Mouse (Mus musculus) cerebellum, adult 2 months (tissue): ENCODE measurements around the gene 1110008L16Rik. TPM values are rescaled to one million over a fixed set of nuclear protein-coding genes. Genes with fewer than 3 reads are reported as not detected.

Source experiments
- DNase-seq, 2 experiments: peaks; one replicate each; pipeline ENCODE4 v3.0.0; 2021
- H3K27ac ChIP-seq: fragments of 200-500 bp; 2 replicates; pipeline ENCODE4 v1.5.1; 2012; ENCODE audit warnings: low read length, control low read depth, inconsistent platforms; ENCODE audit not compliant: insufficient read depth
- H3K27me3 ChIP-seq: fragments of 200-500 bp; 2 replicates; pipeline ENCODE4 v1.6.1; 2012; ENCODE audit warnings: inconsistent platforms, mild to moderate bottlenecking, low read length, moderate library complexity; ENCODE audit not compliant: control insufficient read depth, insufficient read depth
- H3K4me1 ChIP-seq: fragments of 200-500 bp; 2 replicates; pipeline ENCODE4 v1.6.1; 2011; ENCODE audit warnings: low read length; ENCODE audit not compliant: control insufficient read depth, insufficient read depth
- H3K4me3 ChIP-seq: fragments of 200-500 bp; replicated peaks from 2 replicates; pipeline ENCODE3; 2011; ENCODE audit warnings: mild to moderate bottlenecking, low read depth, low read length, control low read depth; ENCODE audit not compliant: insufficient read depth
- CTCF ChIP-seq: fragments of 200-500 bp; IDR thresholded peaks from 2 replicates; pipeline ENCODE4 v1.5.1; 2011; ENCODE audit warnings: low read depth, mild to moderate bottlenecking, control low read depth, low read length, moderate library complexity, borderline replicate concordance; ENCODE audit not compliant: insufficient read depth
- POLR2A ChIP-seq: fragments of 200-500 bp; IDR thresholded peaks from 2 replicates; pipeline ENCODE4 v1.6.1; 2011; ENCODE audit warnings: low read length, control low read depth, borderline replicate concordance; ENCODE audit not compliant: insufficient read depth
- WGBS: fragments of 180-500 bp; shearing (Covaris S2); methylation state at CpG from one replicate; pipeline ENCODE4 v1.1.7; 2018; 5-methylcytosine and 5-hydroxymethylcytosine counted together
- polyA plus RNA-seq: library from polyadenylated mRNA; depleted of rRNA; stranded (reverse); fragments of >200 nt; gene quantifications from 2 replicates; pipeline ENCODE4 v1.2.3, GENCODE M21; 2012

Gene 1110008L16Rik
- polyA plus RNA-seq, 1 experiment: 5.7 TPM

GRCm38 (mm10) chr12:55353423-55353822, 54.0 kb downstream of the 1110008L16Rik start:
- 85% methylated on average over 6 of the region's 6 CpGs for WGBS
- H3K27me3 ChIP-seq: no peaks in the 10 kb centered on the region
- no peak overlapping the region for H3K4me3 ChIP-seq
- TF ChIP-seq CTCF (no peak), POLR2A (no peak)
- no peak overlapping the region for H3K27ac ChIP-seq
- no peak for DNase-seq
- no peaks in the 10 kb centered on the region for H3K4me1 ChIP-seq

GRCm38 (mm10) chr12:55354904-55355303, 55.5 kb downstream of the 1110008L16Rik start:
- Histone ChIP-seq H3K4me1 (no peaks in the 10 kb centered on the region), H3K27me3 (no peaks in the 10 kb centered on the region), H3K4me3 (no peak overlapping the region), H3K27ac (no peak overlapping the region)
- WGBS: 19% methylated on average over 4 of the region's 4 CpGs
- DNase-seq: peak; percentile 39 to 45
- TF ChIP-seq CTCF: peak; percentile 65; the same call in 1 of the 2 replicates
- TF ChIP-seq POLR2A: no peak

- H3K27ac ChIP-seq: no peak overlapping the region
- TF ChIP-seq CTCF (no peak), POLR2A (no peak)
- WGBS: 67% methylated on average over 1 of the region's 1 CpGs
- no peaks in the 10 kb centered on the region for H3K4me1 ChIP-seq
- no peak overlapping the region for H3K4me3 ChIP-seq
- no peaks in the 10 kb centered on the region for H3K27me3 ChIP-seq
- no peak for DNase-seq
Measured at GRCm38 (mm10) chr12:55357303-55357702, 57.9 kb downstream of the 1110008L16Rik start.

- TF ChIP-seq POLR2A (no peak), CTCF (no peak)
- Histone ChIP-seq H3K4me1 (no peaks in the 10 kb centered on the region), H3K27ac (no peak overlapping the region), H3K27me3 (no peaks in the 10 kb centered on the region), H3K4me3 (no peak overlapping the region)
- DNase-seq: no peak
- 83% methylated on average over 5 of the region's 5 CpGs for WGBS
Measured at GRCm38 (mm10) chr12:55360929-55361328, 61.6 kb downstream of the 1110008L16Rik start.

- DNase-seq: no peak
- 76% methylated on average over 2 of the region's 2 CpGs for WGBS
- H3K27me3 ChIP-seq: no peaks in the 10 kb centered on the region
- H3K4me1 ChIP-seq: no peaks in the 10 kb centered on the region
- no peak overlapping the region for H3K27ac ChIP-seq
- no peak for TF ChIP-seq POLR2A
- no peak for TF ChIP-seq CTCF
- H3K4me3 ChIP-seq: no peak overlapping the region
Measured at GRCm38 (mm10) chr12:55365083-55365482, 65.7 kb downstream of the 1110008L16Rik start.

- WGBS: 78% methylated on average over 3 of the region's 3 CpGs
- Histone ChIP-seq H3K4me3 (no peak overlapping the region), H3K27me3 (no peaks in the 10 kb centered on the region), H3K4me1 (no peaks in the 10 kb centered on the region), H3K27ac (no peak overlapping the region)
- TF ChIP-seq CTCF: no peak
- no peak for TF ChIP-seq POLR2A
- DNase-seq: no peak
Measured at GRCm38 (mm10) chr12:55372424-55373055, 73.2 kb downstream of the 1110008L16Rik start.

- Histone ChIP-seq H3K4me3 (no peak overlapping the region), H3K4me1 (no peaks in the 10 kb centered on the region), H3K27me3 (no peaks in the 10 kb centered on the region), H3K27ac (no peak overlapping the region)
- TF ChIP-seq CTCF (no peak), POLR2A (no peak)
- DNase-seq: no peak
- 93% methylated on average over 16 of the region's 16 CpGs for WGBS
Measured at GRCm38 (mm10) chr12:55376956-55377609, 77.7 kb downstream of the 1110008L16Rik start.

- H3K4me1 ChIP-seq: no peaks in the 10 kb centered on the region
- no peak for DNase-seq
- TF ChIP-seq CTCF: no peak
- no peak for TF ChIP-seq POLR2A
- no peak overlapping the region for H3K4me3 ChIP-seq
- no peak overlapping the region for H3K27ac ChIP-seq
- no peaks in the 10 kb centered on the region for H3K27me3 ChIP-seq
- 74% methylated on average over 6 of the region's 6 CpGs for WGBS
Measured at GRCm38 (mm10) chr12:55377610-55377980, 78.2 kb downstream of the 1110008L16Rik start.
